Mouse (Mus musculus) left cerebral cortex, adult 18-20 months (tissue): ENCODE results near the gene 1700030J22Rik. TPM values are rescaled to one million over a fixed set of nuclear protein-coding genes. Genes with fewer than 3 reads are reported as not detected.

Experiments used
- DNase-seq, 2 experiments: peaks; one replicate each; pipeline ENCODE4 v3.0.0; 2021 to 2022; ENCODE audit warnings: low spot score in 2 of 2, mixed read lengths in 1 of 2
- long read RNA-seq, 2 experiments: library from polyadenylated mRNA; stranded (forward); transcript quantifications; one replicate each; pipeline ENCODE4 v2.0.0; 2021
- total RNA-seq, 2 experiments: library from RNA; stranded (reverse); gene quantifications; 2 replicates each; pipeline ENCODE4 v1.2.3; 2021

The 1700030J22Rik gene
- total RNA-seq: 10 to 100 TPM; 10.1 to 11.8 TPM
- long read RNA-seq, experiment 1, partial matches to known transcripts: 1 of 6 reads
- long read RNA-seq, experiment 1, other reads (novel, unspliced or antisense): 2 of 6 reads
- long read RNA-seq, experiment 2, partial matches to known transcripts: 1 of 5 reads
- long read RNA-seq, experiment 2, other reads (novel, unspliced or antisense): 1 of 5 reads

- peak; percentile 97 to 98 for DNase-seq
Observed at GRCm38 (mm10) chr8:116978631-116979256, at the start of gene 1700030J22Rik. TSS of gene 1700030J22Rik (minus strand) at chr8:116978959.

GRCm38 (mm10) chr8:117027601-117028000 lies 48.8 kb upstream of the 1700030J22Rik start:
- no peak for DNase-seq

GRCm38 (mm10) chr8:117022297-117022993 lies 43.7 kb upstream of the 1700030J22Rik start:
- no peak for DNase-seq

- peak; percentile 34 to 39 for DNase-seq
Observed at GRCm38 (mm10) chr8:117019323-117020275, 40.8 kb upstream of the 1700030J22Rik start.

GRCm38 (mm10) chr8:117017896-117018295 lies 39.1 kb upstream of the 1700030J22Rik start:
- no peak for DNase-seq

- DNase-seq: no peak
Observed at GRCm38 (mm10) chr8:117017006-117017405, 38.2 kb upstream of the 1700030J22Rik start.

- DNase-seq: no peak
Observed at GRCm38 (mm10) chr8:117015670-117016069, 36.9 kb upstream of the 1700030J22Rik start.

GRCm38 (mm10) chr8:117011366-117011765 lies 32.6 kb upstream of the 1700030J22Rik start:
- DNase-seq: no peak

GRCm38 (mm10) chr8:116994016-116994716 lies 15.4 kb upstream of the 1700030J22Rik start:
- no peak for DNase-seq

- peak; percentile 97 to 98 for DNase-seq
Observed at GRCm38 (mm10) chr8:116993095-116993867, 14.5 kb upstream of the 1700030J22Rik start, which contains the start of gene Gcsh. TSS of gene Gcsh (minus strand) at chr8:116993537.

- DNase-seq: peak; percentile 13 to 22
Observed at GRCm38 (mm10) chr8:116992176-116992971, 13.6 kb upstream of the 1700030J22Rik start.

GRCm38 (mm10) chr8:116991241-116991640 lies 12.5 kb upstream of the 1700030J22Rik start:
- DNase-seq: no peak

- DNase-seq: no peak
Observed at GRCm38 (mm10) chr8:116989842-116990241, 11.1 kb upstream of the 1700030J22Rik start.

- DNase-seq: peak; percentile 58 to 78
Observed at GRCm38 (mm10) chr8:116980117-116980516, 1.4 kb upstream of the 1700030J22Rik start.

- no peak for DNase-seq
Observed at GRCm38 (mm10) chr8:116978052-116978451, 707 bp downstream of the 1700030J22Rik start.

- no peak for DNase-seq
Observed at GRCm38 (mm10) chr8:116975606-116976005, 3.2 kb downstream of the 1700030J22Rik start.

GRCm38 (mm10) chr8:116975066-116975465 lies 3.7 kb downstream of the 1700030J22Rik start:
- DNase-seq: no peak

GRCm38 (mm10) chr8:116969531-116969930 lies 9.2 kb downstream of the 1700030J22Rik start:
- no peak for DNase-seq

GRCm38 (mm10) chr8:116954415-116954814 lies 24.3 kb downstream of the 1700030J22Rik start:
- peak; percentile 86 to 90 for DNase-seq
